Mouse (Mus musculus): Measurements from ENCODE around the gene Naa35. TPM values are rescaled to one million over a fixed set of nuclear protein-coding genes. Genes with fewer than 3 reads are reported as not detected.

Naa35 gene
- polyA plus RNA-seq, 1 experiment from 2014 or later, result 67.8 TPM

GRCm38 (mm10) chr13:59668501-59669093 is 83.5 kb downstream of the Naa35 start:
- Histone ChIP-seq H3K9ac (ENCODE audit: low read depth, low read length) (no peak overlapping the region; the same call in 1 of the 2 replicates), H3K36me3 (ENCODE audit: control insufficient read depth, insufficient read depth, low read length) (no peaks in the 10 kb centered on the region), H3K4me2 (ENCODE audit: low read depth, low read length) (peak overlapping the region; percentile 42), H3K4me3 (ENCODE audit: low read length) (peak overlapping the region; percentile 16; the same call in 1 of the 2 replicates), H3K27ac (ENCODE audit: low read length) (peak overlapping the region; percentile 94), H3K4me1 (ENCODE audit: control insufficient read depth, insufficient read depth, low read length) (peaks cover 18% of the 10 kb centered on the region), H3K27me3 (replicated peaks; ENCODE audit: control insufficient read depth, insufficient read depth, low read length) (no peaks in the 10 kb centered on the region), H3K9me3 (ENCODE audit: control insufficient read depth, low read length) (no peaks in the 10 kb centered on the region)
- WGBS, result 27% methylated on average over 11 of the region's 11 CpGs
- ATAC-seq, result peak; percentile 95

DNA sequence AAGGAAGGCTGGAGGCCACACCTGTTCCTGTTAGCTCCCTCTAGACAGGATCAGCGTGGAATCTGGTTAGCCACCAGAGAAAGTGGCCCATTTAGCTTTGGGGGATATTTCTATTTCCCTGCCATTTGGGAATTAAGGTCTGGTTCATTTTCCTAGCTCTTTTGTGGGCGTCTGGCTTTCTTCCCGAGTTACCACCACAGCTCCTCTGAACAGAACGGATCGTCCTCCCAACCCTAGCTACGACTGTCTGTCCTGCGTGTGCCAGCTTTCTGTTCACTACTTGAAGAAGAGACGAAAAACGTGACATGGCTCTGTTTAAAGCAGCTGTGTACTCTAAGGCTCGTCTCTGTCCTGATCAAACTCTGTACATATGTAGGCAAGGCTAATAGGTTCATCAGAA is 84.9 kb downstream of the Naa35 start:
- H3K27ac ChIP-seq (ENCODE audit: low read length), result 0 out of 2 replicates have a peak overlapping the region, but pooled peaks have one; percentile 94
- 82% methylated on average over 10 of the region's 10 CpGs for WGBS
- H3K27me3 ChIP-seq (replicated peaks; ENCODE audit: control insufficient read depth, insufficient read depth, low read length), result no peaks in the 10 kb centered on the region
- peaks cover 25% of the 10 kb centered on the region for H3K4me1 ChIP-seq (ENCODE audit: control insufficient read depth, insufficient read depth, low read length)
- no peak for ATAC-seq
- no peak overlapping the region for H3K4me3 ChIP-seq (ENCODE audit: low read length)
- H3K9ac ChIP-seq (ENCODE audit: low read depth, low read length), result no peak overlapping the region
- H3K4me2 ChIP-seq (ENCODE audit: low read depth, low read length), result no peak overlapping the region
- H3K36me3 ChIP-seq (ENCODE audit: control insufficient read depth, insufficient read depth, low read length), result no peaks in the 10 kb centered on the region
- H3K9me3 ChIP-seq (ENCODE audit: control insufficient read depth, low read length), result no peaks in the 10 kb centered on the region

DNA sequence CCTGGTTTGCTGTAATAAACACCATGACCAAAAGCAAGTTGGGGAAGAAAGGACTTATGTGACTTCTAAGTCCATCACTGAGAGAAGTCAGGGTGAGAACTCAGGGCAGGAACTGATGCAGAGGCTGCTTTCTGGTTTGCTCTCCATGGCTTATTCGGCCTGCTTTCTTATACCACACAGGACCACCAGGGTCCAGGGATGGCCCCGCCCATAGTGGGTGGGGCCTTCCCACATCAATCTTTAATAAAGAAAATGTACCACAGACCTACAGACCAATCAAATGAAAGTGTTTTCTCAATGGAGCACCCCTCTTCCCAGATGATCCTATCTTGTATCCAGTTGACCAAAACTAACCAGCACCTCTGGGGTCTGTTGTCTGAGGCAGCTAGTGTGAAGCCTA is 86.5 kb downstream of the Naa35 start:
- Histone ChIP-seq H3K9ac (ENCODE audit: low read depth, low read length) (no peak overlapping the region), H3K4me3 (ENCODE audit: low read length) (no peak overlapping the region), H3K4me2 (ENCODE audit: low read depth, low read length) (no peak overlapping the region), H3K27me3 (replicated peaks; ENCODE audit: control insufficient read depth, insufficient read depth, low read length) (no peaks in the 10 kb centered on the region), H3K27ac (ENCODE audit: low read length) (no peak overlapping the region), H3K4me1 (ENCODE audit: control insufficient read depth, insufficient read depth, low read length) (peaks cover 25% of the 10 kb centered on the region), H3K36me3 (ENCODE audit: control insufficient read depth, insufficient read depth, low read length) (no peaks in the 10 kb centered on the region), H3K9me3 (ENCODE audit: control insufficient read depth, low read length) (no peaks in the 10 kb centered on the region)
- ATAC-seq, result no peak
- WGBS, result 64% methylated on average over 2 of the region's 2 CpGs

- no peaks in the 10 kb centered on the region for H3K27me3 ChIP-seq (replicated peaks; ENCODE audit: control insufficient read depth, insufficient read depth, low read length)
- peaks cover 24% of the 10 kb centered on the region for H3K4me1 ChIP-seq (ENCODE audit: control insufficient read depth, insufficient read depth, low read length)
- no peaks in the 10 kb centered on the region for H3K9me3 ChIP-seq (ENCODE audit: control insufficient read depth, low read length)
- WGBS, result 58% methylated on average over 6 of the region's 6 CpGs
- ATAC-seq, result no peak
- no peak overlapping the region for H3K4me2 ChIP-seq (ENCODE audit: low read depth, low read length)
- H3K4me3 ChIP-seq (ENCODE audit: low read length), result no peak overlapping the region
- H3K36me3 ChIP-seq (ENCODE audit: control insufficient read depth, insufficient read depth, low read length), result no peaks in the 10 kb centered on the region
- H3K27ac ChIP-seq (ENCODE audit: low read length), result no peak overlapping the region
- H3K9ac ChIP-seq (ENCODE audit: low read depth, low read length), result no peak overlapping the region
Measured at GRCm38 (mm10) chr13:59672248-59672647, 87.2 kb downstream of the Naa35 start.

DNA sequence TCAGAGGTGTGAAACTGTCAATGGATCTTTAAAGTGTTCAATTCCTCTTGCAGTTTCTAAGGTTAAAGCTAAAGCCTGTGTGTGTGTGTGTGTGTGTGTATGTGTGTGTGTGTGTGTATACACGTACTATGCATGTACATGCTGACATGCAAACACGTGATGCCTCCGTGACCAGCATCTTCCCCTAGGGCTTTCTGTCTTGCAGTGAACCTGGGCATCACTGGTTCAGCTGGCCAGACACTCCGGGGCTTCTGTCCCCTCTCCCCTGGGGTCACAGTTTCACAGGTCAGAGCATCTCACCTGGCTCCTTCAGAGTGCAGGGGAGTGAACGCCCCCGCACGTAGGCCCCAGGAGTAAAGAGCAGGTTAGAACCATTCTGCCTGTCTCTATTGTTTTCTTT is 88.5 kb downstream of the Naa35 start:
- Histone ChIP-seq H3K4me1 (ENCODE audit: control insufficient read depth, insufficient read depth, low read length) (peaks cover 14% of the 10 kb centered on the region), H3K9me3 (ENCODE audit: control insufficient read depth, low read length) (no peaks in the 10 kb centered on the region), H3K27me3 (replicated peaks; ENCODE audit: control insufficient read depth, insufficient read depth, low read length) (no peaks in the 10 kb centered on the region), H3K9ac (ENCODE audit: low read depth, low read length) (peak overlapping the region; percentile 53; the same call in 1 of the 2 replicates), H3K36me3 (ENCODE audit: control insufficient read depth, insufficient read depth, low read length) (no peaks in the 10 kb centered on the region), H3K4me2 (ENCODE audit: low read depth, low read length) (peak overlapping the region; percentile 40), H3K27ac (ENCODE audit: low read length) (no peak overlapping the region), H3K4me3 (ENCODE audit: low read length) (0 out of 2 replicates have a peak overlapping the region, but pooled peaks have one; percentile 24)
- no peak for ATAC-seq
- 54% methylated on average over 7 of the region's 7 CpGs for WGBS

DNA sequence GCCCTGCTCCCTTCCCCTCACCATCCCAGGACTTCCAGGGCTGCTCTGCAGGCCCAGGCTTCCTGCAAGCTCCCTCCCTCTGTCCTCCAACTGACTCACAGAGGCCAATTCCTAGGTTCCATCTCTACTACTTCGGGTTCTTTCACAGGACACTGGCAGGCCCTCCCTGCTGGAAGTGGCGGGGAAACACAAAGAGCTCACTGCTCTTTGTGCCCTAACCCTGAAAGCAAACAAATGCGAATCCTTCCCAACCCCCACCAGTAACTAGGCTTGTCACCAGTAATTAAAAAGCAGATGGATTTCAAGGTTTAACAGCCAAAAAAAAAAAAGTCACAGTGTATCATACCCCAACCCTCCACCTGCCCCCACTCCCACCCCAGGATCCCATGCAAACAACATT is 89.2 kb downstream of the Naa35 start:
- H3K9me3 ChIP-seq (ENCODE audit: control insufficient read depth, low read length), result no peaks in the 10 kb centered on the region
- H3K27me3 ChIP-seq (replicated peaks; ENCODE audit: control insufficient read depth, insufficient read depth, low read length), result no peaks in the 10 kb centered on the region
- peaks cover 13% of the 10 kb centered on the region for H3K4me1 ChIP-seq (ENCODE audit: control insufficient read depth, insufficient read depth, low read length)
- H3K9ac ChIP-seq (ENCODE audit: low read depth, low read length), result peak overlapping the region; percentile 84
- H3K27ac ChIP-seq (ENCODE audit: low read length), result peak overlapping the region; percentile 78
- ATAC-seq, result peak; percentile 25; the same call in 1 of the 2 replicates
- H3K4me3 ChIP-seq (ENCODE audit: low read length), result peak overlapping the region; percentile 84
- WGBS, result 14% methylated on average over 3 of the region's 3 CpGs
- peak overlapping the region; percentile 78 for H3K4me2 ChIP-seq (ENCODE audit: low read depth, low read length)
- H3K36me3 ChIP-seq (ENCODE audit: control insufficient read depth, insufficient read depth, low read length), result no peaks in the 10 kb centered on the region

DNA sequence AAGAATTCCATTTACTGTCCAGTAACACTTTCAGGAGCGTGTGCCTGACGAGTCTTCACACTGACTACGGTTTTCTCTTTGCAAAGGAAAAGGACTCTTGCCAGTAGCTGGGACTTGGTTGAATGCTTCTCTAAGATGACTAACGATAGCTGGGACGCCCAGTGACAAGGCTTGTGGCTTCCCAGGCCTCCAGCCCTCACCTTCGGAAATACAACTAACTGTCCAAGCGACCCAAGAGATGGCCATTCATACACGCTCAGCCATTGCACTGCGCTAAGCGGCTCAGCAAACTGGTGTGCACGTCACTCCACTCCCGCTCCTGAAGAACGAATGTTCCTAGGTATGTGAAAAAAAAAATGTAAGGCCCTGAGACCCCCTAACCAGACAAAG is 89.7 kb downstream of the Naa35 start:
- Histone ChIP-seq H3K9ac (ENCODE audit: low read depth, low read length) (peak overlapping the region; percentile 84), H3K27me3 (replicated peaks; ENCODE audit: control insufficient read depth, insufficient read depth, low read length) (no peaks in the 10 kb centered on the region), H3K4me2 (ENCODE audit: low read depth, low read length) (peak overlapping the region; percentile 78), H3K9me3 (ENCODE audit: control insufficient read depth, low read length) (no peaks in the 10 kb centered on the region), H3K4me1 (ENCODE audit: control insufficient read depth, insufficient read depth, low read length) (peaks cover 13% of the 10 kb centered on the region), H3K4me3 (ENCODE audit: low read length) (peak overlapping the region; percentile 84), H3K36me3 (ENCODE audit: control insufficient read depth, insufficient read depth, low read length) (no peaks in the 10 kb centered on the region), H3K27ac (ENCODE audit: low read length) (peak overlapping the region; percentile 78)
- 2% methylated on average over 13 of the region's 13 CpGs for WGBS
- ATAC-seq, result no peak

- under 1% methylated on average over 27 of the region's 61 CpGs for WGBS
- Histone ChIP-seq H3K27me3 (replicated peaks; ENCODE audit: control insufficient read depth, insufficient read depth, low read length) (no peaks in the 10 kb centered on the region), H3K4me2 (ENCODE audit: low read depth, low read length) (peak within 1 kb of the TSS; percentile 78)
Measured at GRCm38 (mm10) chr13:59675151-59676011, 90.3 kb downstream of the Naa35 start, which contains the start of gene Golm1. Golm1 (minus strand) TSS chr13:59675811.

DNA sequence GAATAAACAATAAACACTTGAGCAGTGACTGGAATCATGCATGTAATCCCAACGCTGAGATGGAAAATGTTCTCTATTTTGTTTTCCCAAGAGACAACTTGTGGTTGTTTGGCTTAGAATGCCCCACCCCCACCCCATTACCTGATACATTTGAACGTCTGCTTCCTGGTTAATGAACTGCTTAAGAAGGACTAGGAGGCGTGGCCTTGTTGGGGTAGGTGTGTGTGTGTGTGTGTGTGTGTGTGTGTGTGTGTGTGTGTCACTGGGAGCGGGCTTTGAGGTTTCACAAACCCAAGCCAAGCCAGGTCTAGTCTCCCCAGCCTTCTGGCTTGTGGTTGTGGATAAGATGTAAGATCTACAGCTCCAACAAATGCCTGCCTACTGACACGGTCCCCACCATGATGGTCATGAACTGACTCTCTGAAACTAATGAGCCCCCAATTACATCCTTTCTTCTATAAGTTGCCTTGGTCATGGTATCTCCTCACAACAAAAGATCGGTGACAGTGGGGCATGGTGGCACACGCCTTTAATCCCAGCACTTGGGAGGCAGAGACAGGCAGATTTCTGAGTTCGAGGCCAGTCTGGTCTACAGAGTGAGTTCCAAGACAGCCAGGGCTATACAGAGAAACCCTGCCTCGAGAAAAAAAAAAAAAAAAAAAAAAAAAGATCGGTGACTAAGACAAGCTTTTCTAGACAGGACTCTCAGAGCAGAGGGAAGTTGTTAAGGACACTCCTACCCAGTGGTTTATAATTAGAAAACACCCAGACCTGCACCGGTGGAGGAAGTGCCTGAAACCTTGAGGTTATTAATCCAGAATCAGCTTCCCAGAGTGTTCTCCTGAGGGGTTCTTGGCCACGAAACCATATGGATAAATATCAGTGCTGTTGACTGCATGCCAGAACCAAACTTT is 91.5 kb downstream of the Naa35 start:
- 69% methylated on average over 12 of the region's 12 CpGs for WGBS
- ATAC-seq, result no peak
- Histone ChIP-seq H3K9me3 (ENCODE audit: control insufficient read depth, low read length) (no peaks in the 10 kb centered on the region), H3K9ac (ENCODE audit: low read depth, low read length) (no peak overlapping the region), H3K4me2 (ENCODE audit: low read depth, low read length) (no peak overlapping the region), H3K27ac (ENCODE audit: low read length) (no peak overlapping the region), H3K36me3 (ENCODE audit: control insufficient read depth, insufficient read depth, low read length) (no peaks in the 10 kb centered on the region), H3K27me3 (replicated peaks; ENCODE audit: control insufficient read depth, insufficient read depth, low read length) (no peaks in the 10 kb centered on the region), H3K4me1 (ENCODE audit: control insufficient read depth, insufficient read depth, low read length) (peaks cover 13% of the 10 kb centered on the region), H3K4me3 (ENCODE audit: low read length) (no peak overlapping the region)

More at GRCm38 (mm10) chr13:59675151-59676011, 90.3 kb downstream of the Naa35 start, which contains the start of gene Golm1:
- peaks cover 13% of the 10 kb centered on the region for H3K4me1 ChIP-seq (ENCODE audit: control insufficient read depth, insufficient read depth, low read length)
- peak within 1 kb of the TSS; percentile 84 for H3K9ac ChIP-seq (ENCODE audit: low read depth, low read length)
- H3K9me3 ChIP-seq (ENCODE audit: control insufficient read depth, low read length), result no peaks in the 10 kb centered on the region
- no peaks in the 10 kb centered on the region for H3K36me3 ChIP-seq (ENCODE audit: control insufficient read depth, insufficient read depth, low read length)
- H3K27ac ChIP-seq (ENCODE audit: low read length), result peak within 1 kb of the TSS; percentile 78
- peak within 1 kb of the TSS; percentile 84 for H3K4me3 ChIP-seq (ENCODE audit: low read length)
- ATAC-seq, result peak; percentile 92
